Mouse (Mus musculus) midbrain, postnatal 0 days (tissue): ENCODE measurements around the gene Mylk. TPM values are rescaled to one million over a fixed set of nuclear protein-coding genes. Genes with fewer than 3 reads are reported as not detected.
"Not testable (repeated sequence)": the region's sequence is repeated elsewhere in the genome, so short reads cannot be mapped to it uniquely, and the experiment has no call there.

Source experiments
- ATAC-seq: fragments of 200-750 bp; cut with Nextera tagmentation; 2 replicates; pipeline ENCODE4 v1.8.0; 2017; ENCODE audit warnings: moderate number of reproducible peaks, mild to moderate bottlenecking, moderate TSS enrichment, moderate library complexity; ENCODE audit not compliant: low FRiP score
- DNase-seq: peaks from one replicate; pipeline ENCODE4 v3.0.0-alpha.2; 2015; ENCODE audit warnings: low spot score
- H3K27ac ChIP-seq: fragments of 300-500 bp; sonication (generic); 2 replicates; pipeline ENCODE4 v1.5.1; 2014; ENCODE audit warnings: low read depth, mild to moderate bottlenecking, low read length, mixed read lengths
- H3K27me3 ChIP-seq: fragments of 300-500 bp; sonication (generic); 2 replicates; pipeline ENCODE4 v1.6.1; 2014; ENCODE audit warnings: low read length, control low read depth, mixed read lengths; ENCODE audit not compliant: insufficient read depth
- H3K36me3 ChIP-seq: fragments of 300-500 bp; sonication (generic); 2 replicates; pipeline ENCODE4 v1.6.1; 2014; ENCODE audit warnings: low read length, control low read depth, mixed read lengths; ENCODE audit not compliant: insufficient read depth
- H3K4me1 ChIP-seq: fragments of 300-500 bp; sonication (generic); 2 replicates; pipeline ENCODE4 v1.6.1; 2014; ENCODE audit warnings: mild to moderate bottlenecking, control low read depth, antibody characterized with exemption, low read length, mixed read lengths; ENCODE audit not compliant: insufficient read depth
- H3K4me2 ChIP-seq: fragments of 300-500 bp; sonication (generic); 2 replicates; pipeline ENCODE4 v1.6.1; 2014; ENCODE audit warnings: low read depth, mild to moderate bottlenecking, low read length, mixed read lengths; ENCODE audit not compliant: poor library complexity, severe bottlenecking
- H3K4me3 ChIP-seq: fragments of 300-500 bp; sonication (generic); 2 replicates; pipeline ENCODE4 v1.5.1; 2014; ENCODE audit warnings: low read depth, mild to moderate bottlenecking, low read length, moderate library complexity
- H3K9ac ChIP-seq: fragments of 300-500 bp; sonication (generic); replicated peaks from 2 replicates; pipeline ENCODE4 v1.6.1; 2014; ENCODE audit warnings: mild to moderate bottlenecking, low read length, moderate library complexity, mixed read lengths; ENCODE audit not compliant: poor library complexity, severe bottlenecking
- H3K9me3 ChIP-seq: fragments of 300-500 bp; sonication (generic); 2 replicates; pipeline ENCODE4 v1.6.1; 2016; ENCODE audit warnings: low read length, control low read depth
- CTCF ChIP-seq: IDR thresholded peaks from 2 replicates; pipeline ENCODE4 v1.5.1; 2016; ENCODE audit warnings: antibody characterized with exemption, mild to moderate bottlenecking
- WGBS: fragments of 180-500 bp; shearing (Covaris S2); extraction: QIAGEN DNeasy Blood & Tissue Kit; methylation state at CpG from one replicate; pipeline ENCODE4 v1.1.7; 2014; 5-methylcytosine and 5-hydroxymethylcytosine counted together
- polyA plus RNA-seq: library from polyadenylated mRNA; unstranded; fragments of >200 nt; fragmentation: Nextera tagmentation; extraction: Ambion mirVana; gene quantifications from 2 replicates; pipeline ENCODE4 v1.2.1, GENCODE M21; 2015
- total RNA-seq: library from RNA; depleted of rRNA; stranded (reverse); fragments of >200 nt; gene quantifications from 2 replicates; pipeline ENCODE4 v1.2.3, GENCODE M21; 2014; rRNA removed

Gene Mylk
- total RNA-seq (5.6 and 8.7 TPM in 2 replicates), polyA plus RNA-seq (2.5 and 3.4 TPM in 2 replicates)

DNA sequence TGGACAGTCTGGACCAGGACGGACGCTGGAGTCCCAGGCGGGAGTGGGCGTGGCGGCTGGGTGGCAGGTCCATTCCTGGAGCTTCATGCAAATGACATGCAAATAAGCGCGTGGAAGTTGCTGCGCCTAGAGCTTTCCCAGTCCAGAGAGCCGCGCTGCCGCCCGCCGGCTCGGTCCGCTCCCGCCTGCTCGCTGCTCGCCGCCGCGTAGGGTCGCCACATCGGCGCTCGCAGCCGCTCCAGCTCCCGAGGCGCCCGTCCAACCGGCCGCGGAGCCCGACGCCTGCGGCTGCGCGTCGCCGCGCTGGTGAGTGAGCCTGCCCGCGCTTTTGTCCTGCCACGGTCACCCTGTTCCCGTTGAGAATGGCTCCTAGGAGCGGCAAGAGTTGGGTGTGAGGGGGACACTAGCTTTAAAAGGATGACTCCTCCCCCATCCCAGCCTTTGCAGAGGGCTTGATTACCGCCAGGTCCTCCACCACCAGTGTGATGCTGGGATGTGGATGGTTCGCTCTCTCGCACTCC is at the start of gene Mylk:
Gene Mylk (plus strand): TSS at position 146 of the 521 bp plus-strand sequence.
- Histone ChIP-seq H3K36me3 (no peaks in the 10 kb centered on the region), H3K9me3 (no peaks in the 10 kb centered on the region), H3K27ac (no peak within 1 kb of the TSS), H3K4me1 (peaks cover 3% of the 10 kb centered on the region; the same call in 1 of the 2 replicates), H3K9ac (no peak within 1 kb of the TSS), H3K27me3 (peaks cover 13% of the 10 kb centered on the region; the same call in 1 of the 2 replicates), H3K4me3 (peak within 1 kb of the TSS; percentile 39), H3K4me2 (peak within 1 kb of the TSS; percentile 66)
- no peak for TF ChIP-seq CTCF
- DNase-seq, result peak; percentile 82
- 0% methylated on average over 48 of the region's 48 CpGs for WGBS
- ATAC-seq, result peak; percentile 84

DNA sequence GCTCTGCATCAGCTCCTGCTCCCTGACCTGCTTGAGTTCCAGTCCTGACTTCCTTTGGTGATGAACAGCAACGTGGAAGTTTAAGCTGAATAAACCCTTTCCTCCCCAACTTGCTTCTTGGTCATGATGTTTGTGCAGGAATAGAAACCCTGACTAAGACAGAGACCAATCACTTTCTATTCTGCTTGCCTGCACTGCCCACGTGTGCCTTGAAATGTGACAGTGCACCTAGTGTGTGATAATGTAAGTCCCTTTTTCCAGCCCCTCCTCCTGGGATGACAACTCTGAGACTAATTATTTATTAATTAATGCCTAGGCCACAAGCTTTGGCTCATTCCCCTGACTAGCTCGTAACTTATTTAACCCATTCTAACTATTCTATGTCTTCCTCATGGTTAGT is 46.3 kb upstream of the Mylk start:
- not testable (repeated sequence) for H3K27ac ChIP-seq, ATAC-seq, H3K36me3 ChIP-seq, H3K4me1 ChIP-seq, DNase-seq, H3K9ac ChIP-seq, H3K4me3 ChIP-seq, H3K4me2 ChIP-seq, H3K9me3 ChIP-seq, H3K27me3 ChIP-seq
- 85% methylated on average over 3 of the region's 3 CpGs for WGBS

DNA sequence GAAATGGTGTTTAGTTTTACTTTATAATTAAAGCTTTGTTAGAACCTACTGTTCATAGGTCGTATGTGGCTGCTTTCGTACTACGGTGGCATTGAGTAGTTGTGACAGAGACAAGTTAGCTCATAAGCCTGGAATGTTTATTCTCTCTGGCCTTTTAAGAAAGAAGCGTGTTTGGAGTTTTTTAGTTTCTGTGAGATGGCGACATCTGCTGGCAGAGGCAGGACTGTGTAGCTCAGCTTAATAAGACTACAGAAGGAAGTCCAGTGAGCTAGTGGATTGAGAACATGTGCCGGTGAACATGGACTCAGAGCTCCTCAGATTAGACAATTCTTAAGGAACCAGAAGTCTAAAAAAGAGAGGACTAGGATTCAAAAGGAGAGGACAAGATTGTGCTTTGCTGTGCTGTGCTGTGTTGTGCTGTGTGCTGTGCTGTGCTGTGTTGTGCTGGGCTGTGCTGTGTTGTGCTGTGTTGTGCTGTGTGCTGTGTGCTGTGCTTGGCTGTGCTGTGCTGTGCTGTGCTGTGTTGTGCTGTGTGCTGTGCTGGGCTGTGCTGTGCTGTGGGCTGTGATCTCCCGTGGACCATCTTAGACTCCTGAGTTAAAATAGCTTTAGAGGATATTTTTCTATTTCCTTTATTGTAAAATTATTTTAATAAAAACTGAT is 44.7 kb upstream of the Mylk start:
- Histone ChIP-seq H3K9ac (no peak overlapping the region), H3K4me1 (no peaks in the 10 kb centered on the region), H3K4me3 (no peak overlapping the region), H3K27ac (no peak overlapping the region), H3K4me2 (no peak overlapping the region), H3K27me3 (no peaks in the 10 kb centered on the region), H3K9me3 (no peaks in the 10 kb centered on the region), H3K36me3 (no peaks in the 10 kb centered on the region)
- TF ChIP-seq CTCF, result peak; percentile 93
- DNase-seq (peak; percentile 87), ATAC-seq (0 out of 2 replicates have a peak, but pooled peaks have one; percentile 44)
- WGBS, result 21% methylated on average over 7 of the region's 7 CpGs

DNA sequence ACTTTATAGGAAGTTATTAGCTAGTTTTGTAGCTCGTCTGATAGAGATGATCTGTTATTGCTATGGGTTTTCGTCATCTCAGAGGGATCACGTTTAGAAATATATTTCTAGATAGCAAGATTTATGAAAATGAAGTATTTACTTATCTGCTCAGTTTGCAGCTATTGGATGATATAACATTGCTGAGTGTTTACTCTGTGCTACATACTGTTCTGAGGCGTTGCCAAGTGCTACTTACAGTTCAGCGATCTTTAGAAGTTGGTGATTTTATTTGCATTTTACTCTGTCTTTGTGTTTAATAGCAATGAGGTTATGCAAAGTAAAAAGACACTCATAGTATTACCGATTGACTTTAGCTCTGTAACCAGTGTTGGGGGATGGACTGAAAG is 44.2 kb upstream of the Mylk start:
- no peak overlapping the region for H3K4me2 ChIP-seq
- no peak overlapping the region for H3K9ac ChIP-seq
- no peak overlapping the region for H3K27ac ChIP-seq
- ATAC-seq (no peak), DNase-seq (no peak)
- no peaks in the 10 kb centered on the region for H3K36me3 ChIP-seq
- no peak overlapping the region for H3K4me3 ChIP-seq
- no peaks in the 10 kb centered on the region for H3K9me3 ChIP-seq
- H3K27me3 ChIP-seq, result no peaks in the 10 kb centered on the region
- no peaks in the 10 kb centered on the region for H3K4me1 ChIP-seq
- WGBS, result 87% methylated on average over 6 of the region's 6 CpGs
- no peak for TF ChIP-seq CTCF

DNA sequence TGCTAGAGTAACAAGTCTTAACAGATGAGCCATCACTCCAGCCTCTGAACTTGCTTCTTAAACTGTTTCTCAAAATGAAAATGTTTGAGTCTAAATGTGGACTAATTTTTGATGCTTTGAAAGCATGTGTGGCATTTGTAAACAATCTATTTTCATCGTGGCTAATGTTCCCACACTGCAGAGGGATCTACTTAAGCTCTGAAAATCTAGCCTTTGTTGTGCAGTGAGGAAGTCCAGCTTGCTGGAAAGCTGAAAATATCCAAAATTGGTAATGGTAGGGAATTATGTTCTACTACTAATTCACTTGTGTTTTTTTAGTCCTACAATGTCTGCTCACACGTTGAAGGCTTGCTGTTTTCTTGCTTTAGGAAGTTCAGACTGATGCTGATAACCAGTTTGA is 39.0 kb upstream of the Mylk start:
- Histone ChIP-seq H3K4me1 (no peaks in the 10 kb centered on the region), H3K9me3 (no peaks in the 10 kb centered on the region), H3K27ac (no peak overlapping the region), H3K27me3 (no peaks in the 10 kb centered on the region), H3K4me3 (no peak overlapping the region), H3K4me2 (no peak overlapping the region), H3K36me3 (no peaks in the 10 kb centered on the region), H3K9ac (no peak overlapping the region)
- ATAC-seq, result no peak
- no peak for TF ChIP-seq CTCF
- 87% methylated on average over 2 of the region's 2 CpGs for WGBS
- DNase-seq, result no peak

DNA sequence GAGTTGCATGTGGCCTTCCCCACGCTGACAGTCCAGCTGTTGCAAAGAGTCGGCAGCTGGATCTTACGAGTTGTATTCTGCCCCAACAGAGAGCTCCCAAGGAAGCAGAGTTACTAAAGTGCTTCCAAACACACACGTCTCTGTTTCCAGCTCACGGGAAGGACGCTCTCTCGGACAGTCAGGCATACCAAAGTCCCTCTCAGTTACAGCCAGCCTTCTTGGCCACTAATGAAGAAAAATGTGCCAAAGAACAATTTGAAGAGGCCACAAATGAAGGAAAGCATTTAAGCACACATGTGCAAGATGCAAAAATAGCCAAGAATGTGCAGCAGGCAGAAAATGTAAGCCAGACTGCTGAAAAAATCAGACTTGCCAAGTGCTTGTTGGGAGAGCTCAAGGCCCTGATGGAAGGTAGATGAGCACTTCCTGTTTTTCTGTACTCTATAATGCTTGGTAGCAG is 38.5 kb upstream of the Mylk start:
- H3K4me1 ChIP-seq, result no peaks in the 10 kb centered on the region
- H3K27me3 ChIP-seq, result no peaks in the 10 kb centered on the region
- no peak for DNase-seq
- H3K9me3 ChIP-seq, result no peaks in the 10 kb centered on the region
- no peak overlapping the region for H3K9ac ChIP-seq
- WGBS, result 80% methylated on average over 7 of the region's 7 CpGs
- no peak overlapping the region for H3K27ac ChIP-seq
- TF ChIP-seq CTCF, result no peak
- no peak for ATAC-seq
- no peaks in the 10 kb centered on the region for H3K36me3 ChIP-seq
- no peak overlapping the region for H3K4me3 ChIP-seq
- H3K4me2 ChIP-seq, result no peak overlapping the region
